Mouse (Mus musculus): ENCODE data around the gene Klhdc8b.

DNA sequence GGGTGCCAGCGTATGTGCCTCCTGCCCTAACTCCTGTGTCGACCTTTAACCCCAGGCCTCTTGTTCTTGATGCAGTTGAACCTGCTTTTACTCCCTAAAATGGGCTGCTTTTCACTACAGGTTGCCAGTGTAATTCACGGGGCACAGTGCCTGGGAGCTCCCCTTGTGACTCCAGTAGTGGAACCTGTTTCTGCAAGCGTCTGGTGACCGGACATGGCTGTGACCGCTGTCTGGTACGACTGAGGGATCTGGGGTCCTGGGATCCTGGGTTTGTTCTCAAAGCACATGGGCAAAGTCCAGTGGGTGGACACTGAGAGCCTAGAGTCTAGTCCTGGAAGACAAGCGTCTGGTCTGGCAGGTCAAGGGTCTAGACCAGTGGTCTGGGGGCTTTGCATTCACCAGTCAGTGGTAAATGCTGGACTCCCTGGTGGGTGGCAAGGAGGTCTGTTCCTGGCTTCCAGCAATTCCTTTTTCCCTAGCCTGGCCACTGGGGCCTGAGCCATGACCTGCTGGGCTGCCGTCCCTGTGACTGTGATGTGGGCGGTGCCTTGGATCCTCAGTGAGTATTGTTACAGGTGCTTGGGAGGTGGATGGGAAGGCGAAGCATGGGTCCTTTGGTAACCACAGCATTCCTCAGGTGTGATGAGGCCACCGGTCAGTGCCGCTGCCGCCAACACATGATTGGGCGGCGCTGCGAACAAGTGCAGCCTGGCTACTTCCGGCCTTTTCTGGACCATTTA is 21.8 kb upstream of the Klhdc8b start:
- TF ChIP-seq MAFK (IDR thresholded peaks at IDR 0.05; ENCODE audit: insufficient read depth, low read depth, low read length), result no peak
- no peak for TF ChIP-seq HCFC1 (IDR thresholded peaks at IDR 0.05; ENCODE audit: borderline replicate concordance, insufficient read depth, low read length)
